9 mouse cellular contexts compared by ENCODE assay signal in the genomic region with DNA sequence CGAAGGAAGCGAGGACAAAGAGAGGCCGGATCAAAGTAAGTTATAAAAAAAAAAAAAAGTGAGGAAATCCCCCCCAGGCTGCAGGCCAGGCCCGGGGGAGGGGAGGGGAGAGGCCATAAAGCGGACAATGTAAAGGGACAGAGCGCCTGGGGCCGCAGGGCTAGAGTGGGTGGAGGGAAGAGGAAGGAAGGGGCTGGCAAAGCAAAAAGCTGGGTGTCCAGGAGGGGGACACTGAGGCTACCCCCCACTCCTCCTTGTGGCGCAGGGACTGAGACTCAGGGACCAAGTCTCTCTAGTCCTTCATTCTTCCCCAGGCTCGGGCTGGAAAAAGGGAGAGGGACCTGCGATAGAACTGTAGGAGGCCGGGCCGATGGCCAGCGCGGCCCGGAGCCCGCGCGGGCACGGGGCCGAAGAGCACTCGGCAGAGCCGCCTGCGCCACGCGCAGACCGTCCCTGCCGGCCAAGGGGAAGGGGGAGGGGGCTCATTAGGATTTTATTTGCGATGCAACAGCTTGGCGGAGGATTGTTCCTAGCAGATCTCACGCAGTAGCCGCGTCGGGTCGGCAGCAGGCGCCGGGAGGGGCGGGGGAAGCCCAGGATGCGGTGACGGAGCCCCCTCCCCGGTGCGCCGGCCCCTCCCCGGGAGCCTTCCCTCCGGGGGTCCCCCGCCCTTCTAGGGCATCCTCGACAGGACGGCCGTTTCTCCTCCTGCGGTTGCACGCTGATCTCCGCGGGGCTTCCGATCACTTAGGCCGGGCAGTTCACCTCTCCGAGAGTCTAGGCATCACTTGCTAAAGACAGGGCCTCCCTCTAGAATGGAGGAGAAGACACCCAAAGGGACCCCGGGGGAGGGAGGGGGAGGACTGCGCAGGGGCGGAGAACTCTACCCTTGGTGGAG. TPM values are rescaled to one million over a fixed set of nuclear protein-coding genes. Genes with fewer than 3 reads are reported as not detected.
DNase-seq lines count a peak whose midpoint lies in the region; ATAC-seq and TF ChIP-seq lines count a peak whose summit lies in the region.
"Had no signal": no experiment of that assay in that cellular context is flagged by ENCODE, and none has a peak within 500 bp of the region (broad histone marks: within the 10 kb centered on the region; RNA-seq: fewer than 3 reads in every experiment).

No protein-coding gene starts in this region.

- H3K27ac ChIP-seq in heart, postnatal 0 days (ENCODE audit: low read depth) = no peak overlapping the region
- H3K27ac ChIP-seq in hindbrain, embryonic 15.5 days (replicated peaks) = 0 out of 2 replicates have a peak overlapping the region, but pooled peaks have one; percentile 28
- H3K27ac ChIP-seq in liver, embryonic 13.5 days = no peak overlapping the region

- DNase-seq in heart, postnatal 0 days (ENCODE audit: low spot score) = no peak
- no peak for DNase-seq in heart, adult 18-20 months
- DNase-seq in ZHBTc4 (ENCODE audit: low read depth, low spot score) = peak; percentile 66
- DNase-seq in liver, embryonic 13.5 days = no peak
- no peak for DNase-seq in right cerebral cortex, postnatal 10 days (ENCODE audit: low spot score in 2 of 2)
- no peak for DNase-seq in right cerebral cortex, postnatal 25 days

- peak overlapping the region; percentile 33 for H3K4me3 ChIP-seq in heart, postnatal 0 days (ENCODE audit: low read depth, low read length)
- peak overlapping the region; percentile 26 for H3K4me3 ChIP-seq in hindbrain, embryonic 15.5 days
- H3K4me3 ChIP-seq in liver, embryonic 13.5 days (replicated peaks) = 0 out of 2 replicates have a peak overlapping the region, but pooled peaks have one; percentile 27

- H3K4me2 ChIP-seq in heart, postnatal 0 days (ENCODE audit: low read depth, low read length) = peak overlapping the region; percentile 45
- H3K4me2 ChIP-seq in hindbrain, embryonic 15.5 days = peak overlapping the region; percentile 43
- H3K4me2 ChIP-seq in liver, embryonic 13.5 days = no peak overlapping the region

- no peaks in the 10 kb centered on the region for H3K36me3 ChIP-seq in heart, postnatal 0 days (replicated peaks; ENCODE audit: control insufficient read depth, insufficient read depth, low read length)
- H3K36me3 ChIP-seq in hindbrain, embryonic 15.5 days = no peaks in the 10 kb centered on the region
- no peaks in the 10 kb centered on the region for H3K36me3 ChIP-seq in liver, embryonic 13.5 days

- TF ChIP-seq EP300 in heart, postnatal 0 days (IDR thresholded peaks at IDR 0.05; ENCODE audit: low read depth) = no peak

- no peak for ATAC-seq in heart, postnatal 0 days (ENCODE audit: insufficient read depth, low read depth)
- ATAC-seq in hindbrain, embryonic 15.5 days (ENCODE audit: low FRiP score, low read depth) = peak; percentile 54; the same call in 1 of the 2 replicates
- no peak for ATAC-seq in liver, embryonic 13.5 days (ENCODE audit: low read depth)
- no peak for ATAC-seq in erythroblast, adult 5-6 weeks (replicated peaks; ENCODE audit: low FRiP score, poor library complexity, severe bottlenecking)

- no peak overlapping the region for H3K9ac ChIP-seq in heart, postnatal 0 days (replicated peaks; ENCODE audit: low read depth, low read length)
- no peak overlapping the region; the same call in 1 of the 2 replicates for H3K9ac ChIP-seq in hindbrain, embryonic 15.5 days
- H3K9ac ChIP-seq in liver, embryonic 13.5 days = no peak overlapping the region

- no peaks in the 10 kb centered on the region for H3K4me1 ChIP-seq in heart, postnatal 0 days (ENCODE audit: control insufficient read depth, insufficient read depth)
- H3K4me1 ChIP-seq in hindbrain, embryonic 15.5 days (replicated peaks) = peaks cover 14% of the 10 kb centered on the region; the same call in 1 of the 2 replicates
- H3K4me1 ChIP-seq in liver, embryonic 13.5 days (replicated peaks) = peaks cover 6% of the 10 kb centered on the region; the same call in 1 of the 2 replicates

- H3K27me3 ChIP-seq in heart, postnatal 0 days (ENCODE audit: control insufficient read depth, insufficient read depth, low read length) = peaks cover 100% of the 10 kb centered on the region
- H3K27me3 ChIP-seq in hindbrain, embryonic 15.5 days = peaks cover 85% of the 10 kb centered on the region
- H3K27me3 ChIP-seq in liver, embryonic 13.5 days = peaks cover 98% of the 10 kb centered on the region

- WGBS in heart, postnatal 0 days = 1% methylated on average over 54 of the region's 58 CpGs
- under 1% methylated on average over 49 of the region's 58 CpGs for WGBS in hindbrain, embryonic 15.5 days
- WGBS in liver, embryonic 13.5 days (ENCODE audit: insufficient replicate concordance) = 1% methylated on average over 58 of the region's 58 CpGs

- H3K9me3 ChIP-seq in heart, postnatal 0 days (replicated peaks; ENCODE audit: control insufficient read depth, low read length) = no peaks in the 10 kb centered on the region
- no peaks in the 10 kb centered on the region for H3K9me3 ChIP-seq in hindbrain, embryonic 15.5 days
- H3K9me3 ChIP-seq in liver, embryonic 13.5 days (replicated peaks) = no peaks in the 10 kb centered on the region

- no peak for TF ChIP-seq CTCF in heart, postnatal 0 days (IDR thresholded peaks at IDR 0.05; ENCODE audit: low read depth)

RNA-seq across cellular contexts. Expression of gene Hoxb9, which starts 1.0 kb away (rescaled TPM):
- total RNA-seq in heart, postnatal 0 days (2014; rRNA removed; ENCODE audit: low replicate concordance) = not detected in 2 replicates
- not detected in 2 replicates for polyA plus RNA-seq in heart, postnatal 0 days (2015; fragmentation: Nextera tagmentation; extraction: Ambion mirVana)
- total RNA-seq in heart, adult 18-20 months (2021) = not detected
- polyA plus RNA-seq in hindbrain, embryonic 15.5 days (2015; fragmentation: Nextera tagmentation; extraction: Ambion mirVana) = 2.1 and 15.7 TPM in 2 replicates
- 0.06 TPM in 1 of 2 replicates, not detected in the other for polyA plus RNA-seq in liver, embryonic 13.5 days (2015; fragmentation: Nextera tagmentation; extraction: Ambion mirVana)
- total RNA-seq in erythroblast, adult 5-6 weeks (2015; ENCODE audit: low replicate concordance) = not detected in 2 replicates
- total RNA-seq in erythroblast, adult 5-6 weeks (2017; ENCODE audit: low replicate concordance) = 0.56 TPM in 1 of 2 replicates, not detected in the other
- total RNA-seq: left cerebral cortex, adult 18-20 months had no signal

RNA-seq across cellular contexts. Expression of gene Hoxb8, which starts 9.4 kb away (rescaled TPM):
- not detected in 2 replicates for total RNA-seq in heart, postnatal 0 days (2014; rRNA removed; ENCODE audit: low replicate concordance)
- not detected in 2 replicates for polyA plus RNA-seq in heart, postnatal 0 days (2015; fragmentation: Nextera tagmentation; extraction: Ambion mirVana)
- not detected for total RNA-seq in heart, adult 18-20 months (2021)
- 18.2 and 26.1 TPM in 2 replicates for polyA plus RNA-seq in hindbrain, embryonic 15.5 days (2015; fragmentation: Nextera tagmentation; extraction: Ambion mirVana)
- polyA plus RNA-seq in liver, embryonic 13.5 days (2015; fragmentation: Nextera tagmentation; extraction: Ambion mirVana) = 0.06 TPM in 1 of 2 replicates, not detected in the other
- not detected in 2 replicates for total RNA-seq in erythroblast, adult 5-6 weeks (2015; ENCODE audit: low replicate concordance)
- total RNA-seq in erythroblast, adult 5-6 weeks (2017; ENCODE audit: low replicate concordance) = not detected in 2 replicates
- total RNA-seq: left cerebral cortex, adult 18-20 months had no signal

RNA-seq across cellular contexts. Expression of gene Hoxb7, which starts 14.2 kb away (rescaled TPM):
- not detected in 2 replicates for total RNA-seq in heart, postnatal 0 days (2014; rRNA removed; ENCODE audit: low replicate concordance)
- polyA plus RNA-seq in heart, postnatal 0 days (2015; fragmentation: Nextera tagmentation; extraction: Ambion mirVana) = 0.20 TPM in 1 of 2 replicates, not detected in the other
- total RNA-seq in heart, adult 18-20 months (2021) = not detected
- polyA plus RNA-seq in hindbrain, embryonic 15.5 days (2015; fragmentation: Nextera tagmentation; extraction: Ambion mirVana) = 26.5 and 33.6 TPM in 2 replicates
- polyA plus RNA-seq in liver, embryonic 13.5 days (2015; fragmentation: Nextera tagmentation; extraction: Ambion mirVana) = 0.16 and 0.32 TPM in 2 replicates
- not detected in 2 replicates for total RNA-seq in erythroblast, adult 5-6 weeks (2015; ENCODE audit: low replicate concordance)
- total RNA-seq in erythroblast, adult 5-6 weeks (2017; ENCODE audit: low replicate concordance) = not detected in 2 replicates
- total RNA-seq: left cerebral cortex, adult 18-20 months had no signal

RNA-seq across cellular contexts. Expression of gene Hoxb6, which starts 20.0 kb away (rescaled TPM):
- not detected in 2 replicates for total RNA-seq in heart, postnatal 0 days (2014; rRNA removed; ENCODE audit: low replicate concordance)
- polyA plus RNA-seq in heart, postnatal 0 days (2015; fragmentation: Nextera tagmentation; extraction: Ambion mirVana) = not detected in 2 replicates
- not detected for total RNA-seq in heart, adult 18-20 months (2021)
- 52.1 and 66.7 TPM in 2 replicates for polyA plus RNA-seq in hindbrain, embryonic 15.5 days (2015; fragmentation: Nextera tagmentation; extraction: Ambion mirVana)
- 0.07 and 0.14 TPM in 2 replicates for polyA plus RNA-seq in liver, embryonic 13.5 days (2015; fragmentation: Nextera tagmentation; extraction: Ambion mirVana)
- total RNA-seq in erythroblast, adult 5-6 weeks (2015; ENCODE audit: low replicate concordance) = not detected in 2 replicates
- total RNA-seq in erythroblast, adult 5-6 weeks (2017; ENCODE audit: low replicate concordance) = not detected in 2 replicates
- total RNA-seq: left cerebral cortex, adult 18-20 months had no signal

RNA-seq across cellular contexts. Expression of gene Hoxb5, which starts 30.9 kb away (rescaled TPM):
- 0.19 TPM in 1 of 2 replicates, not detected in the other for total RNA-seq in heart, postnatal 0 days (2014; rRNA removed; ENCODE audit: low replicate concordance)
- 0.08 and 0.25 TPM in 2 replicates for polyA plus RNA-seq in heart, postnatal 0 days (2015; fragmentation: Nextera tagmentation; extraction: Ambion mirVana)
- under 1 TPM; 0.12 to 0.21 TPM for total RNA-seq in heart, adult 18-20 months (2021)
- polyA plus RNA-seq in hindbrain, embryonic 15.5 days (2015; fragmentation: Nextera tagmentation; extraction: Ambion mirVana) = 115 and 140 TPM in 2 replicates
- polyA plus RNA-seq in liver, embryonic 13.5 days (2015; fragmentation: Nextera tagmentation; extraction: Ambion mirVana) = 0.44 and 0.58 TPM in 2 replicates
- not detected in 2 replicates for total RNA-seq in erythroblast, adult 5-6 weeks (2015; ENCODE audit: low replicate concordance)
- total RNA-seq in erythroblast, adult 5-6 weeks (2017; ENCODE audit: low replicate concordance) = not detected in 2 replicates
- total RNA-seq: left cerebral cortex, adult 18-20 months had no signal
